Mouse (Mus musculus) embryonic facial prominence, embryonic 14.5 days (tissue): ENCODE measurements around the gene Calm4. TPM values are rescaled to one million over a fixed set of nuclear protein-coding genes. Genes with fewer than 3 reads are reported as not detected.

Experiments used
- ATAC-seq: fragments of 200-750 bp; cut with Nextera tagmentation; 2 replicates; pipeline ENCODE4 v1.8.0; 2017; ENCODE audit warnings: low read depth, moderate number of reproducible peaks, moderate TSS enrichment
- DNase-seq: peaks from one replicate; pipeline ENCODE4 v3.0.0-alpha.2; 2015; ENCODE audit warnings: low spot score
- H3K27ac ChIP-seq: fragments of 300-500 bp; sonication (generic); replicated peaks from 2 replicates; pipeline ENCODE4 v1.5.1; 2014; ENCODE audit warnings: low read depth, mild to moderate bottlenecking, low read length, moderate library complexity
- H3K27me3 ChIP-seq: fragments of 300-500 bp; sonication (generic); replicated peaks from 2 replicates; pipeline ENCODE4 v1.6.1; 2014; ENCODE audit warnings: low read length; ENCODE audit not compliant: control insufficient read depth, insufficient read depth
- H3K36me3 ChIP-seq: fragments of 300-500 bp; sonication (generic); 2 replicates; pipeline ENCODE4 v1.6.1; 2014; ENCODE audit warnings: low read length, mixed read lengths; ENCODE audit not compliant: control insufficient read depth, insufficient read depth
- H3K4me1 ChIP-seq: fragments of 300-500 bp; sonication (generic); 2 replicates; pipeline ENCODE4 v1.6.1; 2014; ENCODE audit warnings: antibody characterized with exemption, low read length; ENCODE audit not compliant: control insufficient read depth, insufficient read depth
- H3K4me2 ChIP-seq: fragments of 300-500 bp; sonication (generic); 2 replicates; pipeline ENCODE4 v1.6.1; 2014; ENCODE audit warnings: low read depth, mild to moderate bottlenecking, low read length, moderate library complexity, mixed read lengths
- H3K4me3 ChIP-seq: fragments of 300-500 bp; sonication (generic); 2 replicates; pipeline ENCODE4 v1.5.1; 2014; ENCODE audit warnings: low read depth, mild to moderate bottlenecking, low read length
- H3K9ac ChIP-seq: fragments of 300-500 bp; sonication (generic); 2 replicates; pipeline ENCODE4 v1.6.1; 2014; ENCODE audit warnings: low read depth, mild to moderate bottlenecking, low read length, moderate library complexity, mixed read lengths
- H3K9me3 ChIP-seq: fragments of 300-500 bp; sonication (generic); 2 replicates; pipeline ENCODE4 v1.6.1; 2016; ENCODE audit warnings: low read length; ENCODE audit not compliant: control insufficient read depth
- WGBS: fragments of 180-500 bp; shearing (Covaris S2); extraction: QIAGEN DNeasy Blood & Tissue Kit; methylation state at CpG from one replicate; pipeline ENCODE4 v1.1.7; 2014; 5-methylcytosine and 5-hydroxymethylcytosine counted together
- polyA plus RNA-seq: library from polyadenylated mRNA; unstranded; fragments of >200 nt; fragmentation: Nextera tagmentation; extraction: Ambion mirVana; gene quantifications from 2 replicates; pipeline ENCODE4 v1.2.1, GENCODE M21; 2014

Gene Calm4
- polyA plus RNA-seq, 1 experiment from 2014 or later, result 99.1 TPM

DNA sequence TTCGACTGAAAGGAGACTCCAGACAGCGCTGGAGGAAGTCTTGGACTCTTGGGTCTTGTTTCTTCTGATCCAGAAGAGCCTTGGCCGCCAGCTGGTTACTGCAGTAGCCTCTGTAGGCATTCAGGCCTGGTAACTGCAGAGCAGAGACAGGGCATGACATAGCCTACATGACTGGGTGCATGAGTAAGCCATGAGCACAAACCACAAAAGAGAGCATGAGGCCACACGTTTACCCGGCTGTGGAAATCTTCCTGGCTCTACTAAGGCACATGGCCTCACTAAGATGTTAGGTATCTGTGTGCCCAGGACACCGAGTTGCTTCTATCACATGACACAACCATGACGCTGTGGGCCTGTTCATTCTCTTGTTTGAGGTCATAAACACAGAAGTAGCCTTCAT lies 49.1 kb downstream of the Calm4 start:
- ATAC-seq, result no peak
- Histone ChIP-seq H3K36me3 (peaks cover 78% of the 10 kb centered on the region), H3K27ac (no peak overlapping the region), H3K4me1 (peaks cover 14% of the 10 kb centered on the region), H3K9me3 (no peaks in the 10 kb centered on the region), H3K27me3 (no peaks in the 10 kb centered on the region), H3K9ac (no peak overlapping the region), H3K4me3 (no peak overlapping the region), H3K4me2 (no peak overlapping the region)
- 93% methylated on average over 7 of the region's 7 CpGs for WGBS
- no peak for DNase-seq

Other genes with a start within 250 kb of the Calm4 start
- gene Fam208b, start 226.6 kb upstream of the Calm4 start, polyA plus RNA-seq, result 17.1 and 18.1 TPM in 2 replicates
- 4.9 and 7.2 TPM in 2 replicates for gene Asb13, start 203.7 kb upstream of the Calm4 start, polyA plus RNA-seq
- 7.1 and 10.7 TPM in 2 replicates for gene Calml3, start 33.4 kb upstream of the Calm4 start, polyA plus RNA-seq
- 0.58 and 0.74 TPM in 2 replicates for gene Calm5, start 16.4 kb downstream of the Calm4 start, polyA plus RNA-seq
- gene Net1, start 80.5 kb downstream of the Calm4 start, polyA plus RNA-seq, result 82.0 and 94.5 TPM in 2 replicates
- 0.08 TPM in 1 of 2 replicates, not detected in the other for gene Tubal3, start 80.5 kb downstream of the Calm4 start, polyA plus RNA-seq
- 0.13 TPM in 1 of 2 replicates, not detected in the other for gene Ucn3, start 107.6 kb downstream of the Calm4 start, polyA plus RNA-seq
- 2.5 and 2.8 TPM in 2 replicates for gene Akr1c14, start 211.3 kb downstream of the Calm4 start, polyA plus RNA-seq